Mouse (Mus musculus) olfactory bulb, adult 2 months (tissue): ENCODE results near the gene Slc35c2. TPM values are rescaled to one million over a fixed set of nuclear protein-coding genes. Genes with fewer than 3 reads are reported as not detected.

Experiments
- H3K27ac ChIP-seq: fragments of 200-500 bp; 2 replicates; pipeline ENCODE4 v1.5.1; 2012; ENCODE audit warnings: low read depth, low read length; ENCODE audit not compliant: insufficient read depth
- H3K4me1 ChIP-seq: fragments of 200-500 bp; 2 replicates; pipeline ENCODE4 v1.6.1; 2012; ENCODE audit warnings: low read length; ENCODE audit not compliant: control insufficient read depth, insufficient read depth
- H3K4me3 ChIP-seq: fragments of 200-500 bp; 2 replicates; pipeline ENCODE4 v1.5.1; 2012; ENCODE audit warnings: mild to moderate bottlenecking, low read depth, low read length, moderate library complexity; ENCODE audit not compliant: insufficient read depth
- CTCF ChIP-seq: fragments of 200-500 bp; IDR thresholded peaks from 2 replicates; pipeline ENCODE4 v1.5.1; 2012; ENCODE audit warnings: low read depth, mild to moderate bottlenecking, low read length, moderate library complexity; ENCODE audit not compliant: insufficient read depth
- POLR2A ChIP-seq: fragments of 200-500 bp; IDR thresholded peaks from 2 replicates; pipeline ENCODE4 v1.6.1; 2012; ENCODE audit warnings: mild to moderate bottlenecking, low read depth, low read length, moderate library complexity; ENCODE audit not compliant: insufficient read depth
- WGBS: fragments of 180-500 bp; shearing (Covaris S2); methylation state at CpG from one replicate; pipeline ENCODE4 v1.1.7; 2018; 5-methylcytosine and 5-hydroxymethylcytosine counted together
- polyA plus RNA-seq: library from polyadenylated mRNA; stranded (reverse); fragments of >200 nt; gene quantifications from 2 replicates; pipeline ENCODE4 v1.2.4, GENCODE M21; 2012; ENCODE audit warnings: low replicate concordance; ENCODE audit not compliant: missing spikeins, insufficient read depth, insufficient read length

Gene Slc35c2
- polyA plus RNA-seq, 1 experiment = not detected

DNA sequence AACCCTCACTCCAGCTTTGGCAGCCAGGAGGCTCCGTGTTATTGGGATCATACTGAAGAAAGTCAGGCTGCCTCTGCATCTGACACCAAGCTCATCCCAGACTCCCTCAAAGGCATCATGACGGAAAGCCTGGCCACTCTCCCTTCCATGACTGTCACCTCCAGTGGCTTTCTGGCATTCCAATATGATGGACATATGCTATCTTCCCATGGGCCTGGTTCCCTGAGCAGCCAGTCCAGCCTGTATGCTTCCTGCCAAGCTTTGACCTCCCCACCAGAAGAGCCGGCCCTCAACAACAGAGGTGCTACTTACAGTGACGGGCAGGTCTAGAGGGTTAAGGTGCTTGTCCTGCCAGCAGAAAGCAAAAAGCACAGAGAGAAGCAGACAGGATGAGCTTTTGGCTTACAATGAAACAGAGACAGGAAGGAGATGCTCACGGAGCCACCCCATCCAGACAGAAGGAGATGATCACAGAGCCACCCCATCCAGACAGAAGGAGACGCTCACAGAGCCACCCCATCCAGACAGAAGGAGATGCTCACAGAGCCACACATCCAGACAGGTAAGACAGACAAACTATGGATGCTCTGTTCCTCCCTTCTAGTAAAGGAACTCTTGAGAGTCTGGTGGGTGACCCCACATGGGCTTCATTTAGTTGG, 15.8 kb upstream of the Slc35c2 start:
- 88% methylated on average over 6 of the region's 6 CpGs for WGBS
- H3K27ac ChIP-seq = no peak overlapping the region

DNA sequence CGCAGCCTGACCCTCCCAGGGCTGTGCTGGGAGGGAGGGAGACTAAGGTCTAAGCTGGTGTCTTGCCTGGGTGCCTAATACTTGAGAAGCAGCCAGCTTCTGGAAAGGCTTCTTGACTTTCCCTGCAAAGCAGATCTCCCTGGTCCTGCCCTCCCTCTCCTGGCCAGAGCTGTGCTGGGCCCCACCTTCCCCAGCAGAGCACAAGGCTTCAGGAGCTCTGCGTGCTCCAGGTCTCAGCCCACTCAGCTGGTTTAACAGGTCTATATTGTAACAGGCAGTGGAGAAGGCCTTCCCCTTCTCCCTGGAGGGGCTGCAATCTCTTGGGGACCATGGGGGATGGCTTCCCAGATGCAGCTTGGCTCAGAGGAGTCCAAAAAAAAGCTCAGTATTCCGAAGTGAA, 13.7 kb upstream of the Slc35c2 start:
- Histone ChIP-seq H3K4me1 (0 out of 2 replicates have a peak, but pooled peaks cover 5% of the 10 kb centered on the region), H3K4me3 (no peak overlapping the region), H3K27ac (no peak overlapping the region)
- WGBS = 57% methylated on average over 3 of the region's 3 CpGs
- no peak for TF ChIP-seq POLR2A
- no peak for TF ChIP-seq CTCF

More for the DNA sequence above, 15.8 kb upstream of the Slc35c2 start:
- TF ChIP-seq CTCF = no peak
- no peak for TF ChIP-seq POLR2A
- 0 out of 2 replicates have a peak, but pooled peaks cover 5% of the 10 kb centered on the region for H3K4me1 ChIP-seq
- no peak overlapping the region for H3K4me3 ChIP-seq

DNA sequence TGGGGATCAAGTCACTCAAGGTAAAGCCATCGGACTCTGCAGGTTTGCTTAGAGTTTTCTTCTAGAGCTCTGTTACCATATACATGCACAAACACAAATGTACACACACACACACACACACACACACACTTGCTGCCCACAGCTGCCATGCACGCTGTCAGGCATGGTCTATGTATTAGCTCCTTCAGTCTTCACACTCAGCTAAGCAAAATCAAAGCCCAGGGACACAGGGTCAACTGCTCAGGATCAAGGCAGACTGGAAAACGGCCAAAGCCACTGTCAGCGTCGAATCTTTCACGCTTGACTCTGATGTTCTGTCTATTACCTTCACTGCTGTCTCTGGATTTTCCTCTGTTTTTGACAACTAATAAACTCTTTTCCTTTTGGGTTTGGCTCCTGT, 13.2 kb upstream of the Slc35c2 start:
- TF ChIP-seq POLR2A (no peak), CTCF (no peak)
- Histone ChIP-seq H3K27ac (no peak overlapping the region), H3K4me3 (no peak overlapping the region), H3K4me1 (0 out of 2 replicates have a peak, but pooled peaks cover 5% of the 10 kb centered on the region)
- WGBS = 81% methylated on average over 6 of the region's 6 CpGs

DNA sequence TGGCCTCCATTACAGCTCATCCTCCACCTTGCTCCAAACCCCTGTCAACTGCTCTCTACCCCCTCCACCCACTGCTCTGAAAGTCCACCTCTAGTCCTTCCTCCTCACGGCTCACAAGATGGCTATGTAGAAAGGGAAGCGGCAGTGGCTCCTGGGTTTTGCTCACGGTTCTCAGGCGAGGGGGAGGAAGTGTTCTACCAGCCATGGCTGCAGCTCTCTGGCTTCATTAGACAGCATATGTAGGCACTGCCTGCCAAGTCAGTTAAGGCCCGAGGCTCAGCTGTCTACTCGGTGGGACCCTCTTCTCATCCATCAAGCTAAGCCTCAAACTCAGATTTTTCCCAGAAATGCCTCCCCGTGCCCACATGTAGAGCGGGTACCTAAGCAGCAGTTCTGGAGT, 12.8 kb upstream of the Slc35c2 start:
- Histone ChIP-seq H3K27ac (no peak overlapping the region), H3K4me1 (0 out of 2 replicates have a peak, but pooled peaks cover 5% of the 10 kb centered on the region), H3K4me3 (no peak overlapping the region)
- WGBS = 72% methylated on average over 8 of the region's 8 CpGs
- TF ChIP-seq POLR2A (no peak), CTCF (no peak)

DNA sequence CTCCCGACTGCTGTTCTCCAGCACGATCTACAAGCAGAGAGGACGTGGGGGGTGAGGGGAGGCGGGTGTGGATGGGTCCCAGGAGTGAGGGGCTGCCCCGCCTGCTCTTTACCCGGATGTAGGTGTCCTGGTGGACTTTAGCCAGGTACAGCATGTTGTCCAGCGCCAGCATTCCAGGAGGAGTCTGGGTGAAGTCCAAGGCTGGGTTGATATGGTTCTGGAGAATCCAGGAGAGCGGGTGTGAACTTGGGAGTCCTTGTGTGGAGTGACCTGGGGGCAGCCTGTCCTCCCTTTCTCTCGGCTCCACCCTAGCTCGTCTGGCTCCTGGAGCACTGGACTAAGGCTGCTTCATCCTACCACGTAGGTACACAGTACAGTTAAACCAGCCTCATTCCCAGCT, 9.8 kb upstream of the Slc35c2 start:
- Histone ChIP-seq H3K4me1 (0 out of 2 replicates have a peak, but pooled peaks cover 5% of the 10 kb centered on the region), H3K27ac (no peak overlapping the region), H3K4me3 (no peak overlapping the region)
- TF ChIP-seq POLR2A (no peak), CTCF (no peak)
- WGBS = 93% methylated on average over 11 of the region's 11 CpGs

DNA sequence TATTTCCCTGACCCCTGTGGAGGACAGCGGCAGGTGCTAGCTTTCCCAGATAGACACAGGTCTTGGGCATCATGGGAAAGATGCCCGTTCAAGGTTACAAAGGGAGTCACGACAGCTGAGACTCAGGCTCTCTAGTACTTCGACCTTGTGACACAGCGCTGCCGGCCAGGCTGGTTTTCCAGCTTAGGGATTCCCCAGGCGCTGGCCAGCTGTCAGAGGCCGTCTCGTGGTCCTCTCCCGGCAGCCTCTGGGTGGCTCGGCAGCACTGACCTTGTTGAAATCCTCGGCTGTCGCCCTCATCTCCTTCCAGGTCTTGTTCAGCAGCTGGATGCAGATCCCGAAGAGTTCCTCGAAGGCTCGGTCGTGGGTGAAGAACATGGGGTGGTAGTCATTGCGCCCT, 8.9 kb upstream of the Slc35c2 start:
- 90% methylated on average over 18 of the region's 18 CpGs for WGBS
- Histone ChIP-seq H3K4me1 (peaks cover 3% of the 10 kb centered on the region; the same call in 1 of the 2 replicates), H3K27ac (no peak overlapping the region), H3K4me3 (no peak overlapping the region)
- no peak for TF ChIP-seq CTCF
- TF ChIP-seq POLR2A = no peak

DNA sequence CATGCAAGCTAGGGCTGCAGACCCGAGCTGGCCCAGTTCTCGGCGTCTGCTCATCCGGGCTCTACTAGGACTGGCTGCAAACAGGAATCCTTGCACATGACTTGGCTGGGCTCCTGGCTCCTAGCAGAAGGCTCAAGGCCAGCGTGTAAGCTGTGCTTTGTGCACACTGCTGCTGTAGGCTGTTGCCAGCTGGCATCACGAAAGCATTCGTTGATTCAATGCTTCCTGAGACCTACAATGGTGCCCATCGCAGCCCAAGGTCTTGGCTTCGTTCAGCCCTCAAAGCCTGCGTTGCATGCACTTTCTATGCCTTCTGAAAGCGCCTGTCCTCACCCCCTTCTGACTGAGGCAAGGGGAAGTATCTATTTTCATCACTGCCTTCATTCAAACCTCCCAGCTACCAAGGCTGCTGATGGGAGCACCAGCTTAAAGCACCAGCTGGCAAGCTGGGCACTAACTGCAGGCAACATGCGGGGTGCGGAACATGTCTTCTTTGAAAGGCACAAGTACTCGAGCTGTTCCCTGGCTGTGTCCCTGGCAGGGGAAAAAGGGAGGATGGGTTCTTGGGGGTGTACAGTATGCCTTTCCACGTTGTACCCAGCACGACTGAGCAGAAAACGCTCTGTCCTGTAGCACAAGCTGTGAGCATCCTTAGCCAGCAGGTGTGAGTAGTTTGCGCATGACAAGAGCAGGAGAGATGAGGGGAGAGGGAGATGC, 804 bp upstream of the Slc35c2 start:
- H3K27ac ChIP-seq = peak overlapping the region; percentile 92
- TF ChIP-seq CTCF (no peak), POLR2A (no peak)
- peaks cover 37% of the 10 kb centered on the region for H3K4me1 ChIP-seq
- 3% methylated on average over 18 of the region's 18 CpGs for WGBS
- peak overlapping the region; percentile 24 for H3K4me3 ChIP-seq

DNA sequence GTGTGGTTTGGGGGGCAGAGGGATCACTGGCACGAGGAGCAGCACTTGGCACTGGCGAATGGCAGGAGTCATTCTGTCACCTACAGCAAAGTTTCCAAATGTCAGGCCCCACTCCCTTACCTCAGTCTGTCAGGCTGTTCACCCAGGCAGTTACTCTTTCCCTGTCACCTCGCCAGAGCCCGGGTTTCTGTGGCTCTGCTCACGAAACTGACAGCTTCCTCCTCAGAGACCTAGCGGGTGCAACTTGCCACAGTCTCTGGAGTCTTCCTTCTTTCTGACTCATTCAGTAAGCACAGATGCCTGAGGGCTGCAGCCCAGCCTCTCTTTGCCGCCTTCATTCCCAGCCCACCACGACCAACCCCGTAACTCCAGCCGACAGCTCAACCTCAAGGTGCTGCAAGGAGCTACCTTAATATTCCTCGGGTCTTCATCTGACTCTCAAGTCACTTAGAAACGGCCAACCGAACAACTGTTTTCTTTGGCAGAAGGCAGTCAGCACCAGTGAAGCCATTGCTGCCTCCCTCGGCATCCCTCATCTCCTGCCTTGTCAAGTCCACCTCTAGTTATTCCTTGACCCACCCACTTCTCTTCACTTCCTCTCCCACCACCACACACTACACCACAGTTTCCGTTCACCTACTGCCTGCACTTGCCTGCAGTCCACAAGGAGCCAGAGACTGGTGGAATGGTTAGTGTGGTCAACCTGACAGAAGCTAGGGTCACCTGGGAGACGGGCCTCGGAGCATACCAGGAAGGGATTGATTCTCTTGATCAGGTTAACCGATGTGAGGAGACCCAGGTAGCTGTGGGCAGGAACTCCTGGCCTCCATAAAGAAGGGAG, 1.1 kb downstream of the Slc35c2 start:
- Histone ChIP-seq H3K27ac (no peak overlapping the region), H3K4me1 (peaks cover 42% of the 10 kb centered on the region), H3K4me3 (peak overlapping the region; percentile 70)
- WGBS = 42% methylated on average over 18 of the region's 18 CpGs
- no peak for TF ChIP-seq POLR2A
